Mouse (Mus musculus): ENCODE results near the gene Tom1l2.

Gene Tom1l2

DNA sequence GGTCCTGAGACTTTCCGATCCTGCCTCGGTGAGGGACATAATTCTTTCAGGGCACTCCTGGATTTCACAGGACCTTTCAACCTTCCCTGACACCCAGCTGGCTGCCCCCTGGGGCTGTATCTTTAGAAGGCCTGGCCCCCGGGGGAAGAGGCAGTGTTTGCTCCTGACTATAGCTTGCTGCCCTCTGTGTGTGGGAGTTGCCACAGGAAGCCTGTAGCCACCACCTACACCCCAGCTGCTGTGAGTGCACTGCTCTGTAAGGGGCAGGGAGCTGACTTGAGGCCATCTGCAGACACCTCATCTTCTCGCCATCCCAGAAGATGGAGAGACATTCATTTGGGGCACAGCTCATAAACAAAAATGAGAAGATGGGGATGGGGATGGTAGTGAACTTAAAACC, 120.8 kb downstream of the Tom1l2 start:
- peak; percentile 32 for DNase-seq (ENCODE audit: low spot score)

DNA sequence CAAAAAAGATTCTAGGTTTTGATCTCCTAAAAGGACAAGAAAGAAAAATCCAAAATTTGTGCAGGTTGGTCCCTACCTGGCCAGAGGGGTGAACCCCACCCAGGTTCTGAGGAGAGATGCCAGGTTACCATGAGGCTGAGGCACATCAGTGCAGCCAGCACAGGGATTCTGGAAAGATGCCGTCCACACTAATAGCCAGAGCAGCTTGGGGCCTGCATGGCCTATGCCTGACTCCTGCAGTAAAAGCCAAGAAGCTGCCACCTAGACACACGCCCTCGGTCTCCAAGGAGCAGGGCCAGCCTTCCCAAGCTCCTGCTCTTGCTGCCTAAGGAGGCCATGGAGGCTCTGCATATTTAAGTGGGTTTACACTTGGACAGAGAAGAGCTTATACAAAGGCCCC, 121.4 kb downstream of the Tom1l2 start:
- DNase-seq (ENCODE audit: low spot score), result no peak

DNA sequence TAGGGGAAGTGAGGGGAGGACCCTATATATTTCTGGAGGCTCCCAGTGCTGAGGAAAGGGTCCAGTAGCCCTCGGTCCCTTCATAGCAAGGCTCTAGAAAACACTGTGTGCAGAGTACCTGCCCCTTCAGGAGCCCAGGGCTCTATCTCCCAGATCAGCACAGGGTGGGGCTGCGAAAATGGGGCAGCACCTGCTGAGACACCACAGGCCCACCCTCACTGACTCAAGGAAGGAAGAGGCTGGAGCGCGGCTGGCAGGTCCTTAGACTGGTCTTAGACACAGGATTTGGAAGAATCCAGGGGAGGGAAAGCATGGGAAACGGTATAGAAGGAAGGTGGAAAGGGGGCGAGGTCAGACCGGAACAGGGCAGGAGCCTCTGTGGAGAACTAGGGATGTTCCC, 122.2 kb downstream of the Tom1l2 start:
- no peak for DNase-seq (ENCODE audit: low spot score)

DNA sequence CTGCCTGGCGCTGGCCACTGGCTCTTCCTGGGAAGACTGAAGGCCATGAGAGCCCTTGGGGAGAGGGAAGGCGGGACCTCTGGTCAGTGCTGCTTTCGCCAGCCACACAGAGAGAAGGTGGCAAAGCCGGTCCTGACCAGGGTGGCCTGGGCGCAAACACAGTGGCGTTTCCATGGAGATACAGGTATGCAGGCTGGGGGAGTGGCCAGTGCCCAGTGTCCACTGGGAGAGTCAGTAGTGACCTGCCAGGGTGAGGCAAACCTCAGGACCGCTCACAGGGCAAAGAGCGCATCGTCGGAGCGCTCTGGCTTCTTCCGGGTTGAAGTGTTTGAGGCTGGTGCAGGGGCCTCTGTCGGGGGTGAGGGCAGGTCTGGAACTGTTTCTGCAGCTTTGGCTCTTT, 122.9 kb downstream of the Tom1l2 start:
- no peak for DNase-seq (ENCODE audit: low spot score)

DNA sequence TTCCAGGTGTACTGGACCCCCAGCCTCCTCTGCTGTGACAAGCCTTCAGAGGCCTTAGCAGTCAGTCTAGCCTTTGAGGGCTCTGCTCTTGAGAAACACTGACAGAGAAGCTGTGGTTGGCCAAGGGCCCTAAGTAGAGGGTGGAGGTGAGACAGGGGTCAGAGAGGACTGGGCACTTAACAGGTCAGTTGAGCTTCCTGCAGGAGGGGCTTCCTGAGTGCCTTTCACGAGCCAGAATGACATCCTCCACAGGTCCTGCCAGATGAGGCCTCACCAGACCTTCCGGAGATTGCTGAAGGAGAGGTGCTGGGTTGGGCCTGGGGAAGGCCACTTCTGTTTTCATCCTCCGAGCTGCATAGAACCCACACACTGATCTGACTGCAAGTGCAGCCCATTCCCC, 124.2 kb downstream of the Tom1l2 start:
- no peak for DNase-seq (ENCODE audit: low spot score)

DNA sequence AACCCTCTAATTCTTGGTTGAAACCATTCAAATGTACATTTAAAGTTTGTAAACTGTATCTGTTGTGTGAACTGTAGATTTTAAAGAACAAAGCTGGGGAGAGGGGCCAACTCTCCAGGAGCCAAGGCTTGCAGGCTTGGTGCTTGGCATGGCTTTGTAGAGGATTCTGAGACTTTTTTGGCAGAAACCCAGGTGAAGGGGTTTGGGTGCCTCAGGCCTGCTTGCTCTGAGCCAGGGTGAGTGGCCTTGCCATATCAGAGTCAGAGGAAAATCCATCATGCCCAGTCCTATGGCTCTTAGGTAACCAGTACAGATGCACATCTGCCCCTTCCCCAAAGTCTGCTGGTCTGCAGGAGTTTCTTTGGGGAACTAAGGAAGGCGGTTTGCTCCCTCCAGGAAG, 126.8 kb downstream of the Tom1l2 start:
- no peak for DNase-seq (ENCODE audit: low spot score)

DNA sequence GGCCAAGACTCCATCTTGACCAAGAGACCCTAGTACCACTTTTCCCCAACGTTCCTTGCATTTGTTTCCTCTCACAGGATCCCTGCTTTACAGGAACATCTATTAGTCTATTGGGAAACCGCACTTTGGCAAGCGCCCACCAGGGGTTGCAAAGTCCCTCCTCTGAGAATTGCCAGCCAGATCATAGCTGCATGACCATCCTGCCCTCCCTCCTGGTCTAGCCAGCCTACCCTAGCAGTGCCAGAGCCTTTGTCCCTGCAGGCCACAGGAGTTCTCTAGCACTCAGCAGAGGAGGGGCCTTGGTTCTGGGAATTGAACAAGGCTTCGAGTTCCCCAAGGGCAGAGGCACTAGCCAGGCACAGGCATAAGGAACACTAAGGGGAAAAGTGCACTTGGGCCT, 128.0 kb downstream of the Tom1l2 start:
- no peak for DNase-seq (ENCODE audit: low spot score)

DNA sequence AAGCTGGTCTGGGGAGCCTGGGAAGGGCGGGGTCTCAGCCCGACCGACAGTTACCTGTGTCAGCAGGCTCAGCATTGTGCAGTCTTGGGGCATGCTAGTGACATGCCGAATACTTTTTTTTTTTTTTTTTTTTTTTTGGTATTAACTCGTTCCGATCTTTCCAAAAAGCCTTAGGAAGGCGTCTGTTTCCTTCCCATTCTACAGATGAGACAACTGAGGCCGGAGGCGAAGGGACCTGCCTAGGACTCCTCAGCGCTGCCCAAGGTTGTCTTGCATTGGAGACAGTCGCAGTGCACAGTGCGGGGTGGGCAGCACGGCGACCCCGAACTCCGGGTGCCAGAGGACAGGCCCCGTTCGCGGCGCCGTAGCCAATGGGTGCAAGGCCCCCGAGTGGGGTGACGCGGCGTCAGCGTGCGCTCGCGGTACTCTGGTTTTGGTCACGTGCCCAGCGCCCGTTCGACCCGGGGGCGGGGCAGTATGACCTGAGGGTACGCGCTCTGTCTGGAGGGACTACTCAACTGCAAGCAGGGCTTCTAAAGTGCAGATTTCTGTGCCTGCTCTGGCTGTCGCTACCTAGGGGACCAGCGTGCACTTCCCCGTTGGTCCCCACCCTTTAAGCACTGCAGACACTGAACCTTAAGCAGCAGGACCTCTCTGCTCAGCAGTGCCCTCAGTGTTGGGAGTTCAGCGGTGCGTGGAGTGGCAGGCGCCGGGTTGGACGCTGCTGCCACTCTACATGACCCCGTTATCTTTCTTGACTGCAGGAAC, 130.1 kb downstream of the Tom1l2 start, which contains the start of gene Srebf1:
TSS of gene Srebf1 (minus strand) at position 113 of the 768 bp plus-strand sequence.
- DNase-seq (ENCODE audit: low spot score), result peak; percentile 85

DNA sequence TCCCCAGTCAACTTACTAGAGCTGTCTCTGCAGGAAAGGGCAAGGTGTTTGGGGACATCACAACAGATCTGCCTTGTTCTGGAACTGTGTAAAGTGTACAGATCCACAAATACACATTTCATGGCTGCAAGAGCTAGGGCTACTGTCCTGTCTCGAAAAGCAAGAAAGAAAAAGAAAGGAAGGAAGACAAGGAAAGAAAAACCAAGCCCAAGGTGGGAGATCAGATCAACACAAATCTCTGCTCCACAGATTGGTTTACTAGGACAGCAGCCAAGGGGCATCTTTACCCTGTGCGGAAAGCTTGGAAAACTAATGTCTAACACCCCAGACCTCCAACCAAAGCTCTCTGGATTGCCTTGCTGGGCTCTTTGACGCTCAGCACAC, 130.6 kb downstream of the Tom1l2 start:
- DNase-seq (ENCODE audit: low spot score), result no peak

DNA sequence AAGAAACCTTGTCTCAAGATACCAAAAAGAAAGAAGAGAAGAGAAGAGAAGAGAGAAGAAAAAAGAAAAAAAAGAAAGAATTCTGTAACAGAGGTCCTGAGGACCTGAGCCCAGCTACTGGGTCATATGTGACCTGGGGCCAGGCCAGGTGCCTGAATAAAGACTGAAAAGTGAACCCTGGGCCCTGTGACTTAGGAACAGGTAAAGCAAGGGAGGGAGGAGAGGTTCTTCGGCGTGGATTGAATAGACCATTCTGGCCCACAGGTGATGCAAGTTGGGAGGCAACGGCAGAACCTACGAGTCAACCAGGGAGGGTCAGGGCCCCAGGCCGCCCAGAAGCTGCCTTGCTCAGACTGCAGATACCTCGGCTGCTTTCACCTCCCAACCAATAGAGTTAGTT, 131.3 kb downstream of the Tom1l2 start:
- no peak for DNase-seq (ENCODE audit: low spot score)

DNA sequence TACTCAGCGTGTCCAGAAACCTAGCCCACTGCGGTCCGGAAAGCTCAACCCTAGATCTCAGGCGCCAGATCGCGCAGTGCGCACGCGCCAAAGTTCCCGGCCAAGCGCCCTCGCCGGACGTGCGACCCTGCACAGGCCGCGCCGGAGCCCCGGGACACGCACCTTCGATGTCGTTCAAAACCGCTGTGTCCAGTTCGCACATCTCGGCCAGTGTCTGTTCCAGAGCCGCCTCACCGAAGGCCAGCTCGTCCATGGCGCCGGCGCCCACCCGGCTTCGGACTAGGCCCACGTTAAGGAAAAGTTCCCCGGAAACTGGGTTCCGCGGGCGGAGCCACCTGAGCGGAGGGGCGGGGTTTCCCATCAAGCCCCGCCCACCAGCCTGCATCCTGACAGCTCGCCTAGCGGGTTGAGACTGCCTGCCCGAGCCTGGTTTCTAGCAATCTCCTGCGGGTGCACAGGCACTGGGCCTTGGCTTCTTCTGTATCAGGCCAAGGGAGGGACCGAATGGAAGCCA, 132.4 kb downstream of the Tom1l2 start:
- DNase-seq (ENCODE audit: low spot score), result peak; percentile 90

DNA sequence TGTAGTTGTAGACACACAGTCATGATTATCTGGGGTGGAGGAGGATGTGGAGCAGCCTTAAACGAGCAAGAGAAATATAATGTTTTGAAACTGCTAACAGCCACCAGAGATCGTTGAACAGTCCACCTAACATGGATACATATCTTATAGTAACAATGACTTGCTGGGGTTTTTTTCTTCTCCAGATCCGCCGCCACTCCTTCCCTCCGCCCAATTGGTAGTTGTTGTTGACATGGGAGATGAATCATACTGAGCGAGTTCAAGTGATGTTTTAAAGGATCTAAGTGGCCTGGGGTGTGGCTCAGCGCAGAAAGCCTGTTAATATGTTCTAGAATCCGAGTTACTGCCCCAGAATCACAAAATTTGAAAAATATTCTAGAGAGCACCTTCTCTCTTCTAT, 133.1 kb downstream of the Tom1l2 start:
- peak; percentile 53 for DNase-seq (ENCODE audit: low spot score)

DNA sequence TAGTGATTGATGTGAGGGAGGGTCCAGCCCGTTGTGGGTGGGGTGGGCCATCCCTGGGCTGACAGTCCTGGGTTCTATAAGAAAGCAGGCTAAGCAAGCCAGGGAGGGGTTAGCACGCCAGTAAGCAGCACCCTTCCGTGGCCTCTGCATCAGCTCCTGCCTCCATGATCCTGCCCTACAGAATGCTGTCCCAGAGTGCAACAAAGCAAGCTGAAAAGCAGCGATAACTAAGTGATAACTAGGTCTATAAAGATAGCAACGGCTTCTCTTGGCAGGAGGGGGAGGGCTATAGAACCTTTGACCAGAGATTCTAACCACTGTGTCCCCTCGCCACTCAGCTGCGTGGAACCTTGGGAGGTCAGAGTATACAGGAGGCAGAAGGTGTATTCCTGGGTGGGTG, 135.2 kb downstream of the Tom1l2 start:
- DNase-seq (ENCODE audit: low spot score), result no peak

DNA sequence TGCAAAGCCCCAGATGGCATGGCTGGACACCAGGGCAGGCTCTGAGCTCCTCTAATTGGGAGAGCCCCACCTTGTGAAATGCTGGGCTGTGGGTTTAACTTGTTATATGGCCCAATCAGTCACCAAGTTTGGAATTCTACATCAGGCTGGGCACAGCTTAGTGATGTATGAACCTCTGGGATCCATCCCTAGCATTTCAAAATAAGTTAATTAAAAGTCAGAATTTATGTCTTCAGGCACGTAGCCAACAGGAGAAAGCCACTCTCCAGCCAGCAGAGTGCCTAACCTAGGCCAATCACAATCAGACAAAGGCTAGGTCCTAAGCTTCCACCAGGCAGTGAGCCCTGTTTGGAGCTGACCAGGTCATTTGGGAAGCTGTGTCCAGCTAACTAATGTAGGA, 136.0 kb downstream of the Tom1l2 start:
- no peak for DNase-seq (ENCODE audit: low spot score)

DNA sequence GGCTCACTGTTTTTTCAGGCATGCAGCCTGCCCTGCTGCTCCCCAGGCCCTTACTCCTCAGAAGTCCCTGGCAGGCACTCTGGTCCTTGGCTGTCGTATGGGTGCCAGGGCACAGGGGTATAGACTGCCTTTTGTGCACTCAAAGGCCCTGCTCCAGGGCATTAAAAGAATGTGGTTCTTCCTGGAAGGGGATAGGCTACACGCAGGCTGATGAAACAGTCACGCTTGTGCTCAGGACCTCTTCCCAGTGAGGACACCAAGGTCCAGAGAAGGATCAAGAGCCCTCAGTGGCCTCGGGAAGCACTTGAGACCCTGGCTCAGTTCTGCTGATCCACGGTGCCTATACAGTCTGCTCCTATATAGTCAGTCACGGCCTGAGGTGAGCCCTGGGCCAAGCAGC, 139.4 kb downstream of the Tom1l2 start:
- no peak for DNase-seq (ENCODE audit: low spot score)

DNA sequence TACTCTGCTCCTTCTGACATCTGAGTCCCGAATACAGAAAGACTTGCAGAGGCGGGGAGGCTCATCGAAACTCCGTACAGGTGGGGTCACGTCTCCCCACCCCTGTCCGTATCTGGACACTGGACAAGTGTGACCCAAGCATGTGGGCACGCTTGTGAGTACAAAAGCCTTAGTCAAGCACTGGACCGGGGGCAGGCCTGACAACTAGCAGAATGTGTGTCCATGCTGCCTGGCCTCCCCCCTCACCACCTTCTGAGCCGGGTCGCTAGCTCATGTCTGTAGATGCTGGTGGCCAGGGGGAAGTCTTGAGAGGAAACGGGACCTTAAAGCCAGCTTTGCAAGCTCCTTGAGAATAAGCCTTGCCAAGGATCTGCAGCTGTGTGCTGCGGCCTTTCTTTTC, 140.9 kb downstream of the Tom1l2 start:
- no peak for DNase-seq (ENCODE audit: low spot score)

DNA sequence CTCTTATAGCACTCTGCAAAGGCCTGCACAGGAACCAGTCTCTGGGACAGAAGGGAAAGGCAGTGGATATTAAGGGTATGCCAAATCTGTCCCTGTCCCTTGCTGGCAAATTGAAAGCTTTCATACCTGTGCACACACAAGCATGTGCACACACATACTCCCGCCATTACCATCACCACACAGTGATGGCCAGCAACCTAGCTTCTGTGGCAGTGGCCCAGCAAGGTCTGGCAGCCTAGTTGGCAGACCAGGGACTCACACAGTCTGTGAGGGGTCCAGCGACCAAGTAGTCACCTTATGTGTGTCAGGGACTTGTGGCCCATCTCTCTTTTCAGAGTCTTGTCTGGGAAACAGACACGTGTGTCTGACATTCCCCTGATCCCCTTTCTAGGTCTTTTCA, 141.6 kb downstream of the Tom1l2 start:
- DNase-seq (ENCODE audit: low spot score), result no peak

DNA sequence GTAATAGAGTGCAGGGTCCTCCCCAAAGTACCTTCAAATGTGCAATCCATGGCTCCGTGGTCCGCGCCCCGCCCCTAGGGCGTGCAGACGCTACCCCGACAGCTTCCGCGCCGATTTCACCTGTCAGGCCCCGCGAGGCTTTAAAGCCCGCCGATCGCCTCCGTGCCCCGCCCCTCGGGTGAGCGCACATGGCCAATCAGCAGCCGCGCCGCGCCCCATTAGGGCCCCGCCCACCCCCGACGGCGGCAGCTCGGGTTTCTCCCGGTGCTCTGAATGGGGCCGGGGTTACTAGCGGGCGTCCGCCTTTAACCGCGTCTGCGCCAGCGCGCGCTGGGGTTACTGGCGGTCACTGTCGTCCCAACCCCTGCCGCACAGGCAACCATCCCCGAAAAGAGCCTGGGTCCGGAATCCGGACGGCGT, 142.4 kb downstream of the Tom1l2 start:
- DNase-seq (ENCODE audit: low spot score), result peak; percentile 97

DNA sequence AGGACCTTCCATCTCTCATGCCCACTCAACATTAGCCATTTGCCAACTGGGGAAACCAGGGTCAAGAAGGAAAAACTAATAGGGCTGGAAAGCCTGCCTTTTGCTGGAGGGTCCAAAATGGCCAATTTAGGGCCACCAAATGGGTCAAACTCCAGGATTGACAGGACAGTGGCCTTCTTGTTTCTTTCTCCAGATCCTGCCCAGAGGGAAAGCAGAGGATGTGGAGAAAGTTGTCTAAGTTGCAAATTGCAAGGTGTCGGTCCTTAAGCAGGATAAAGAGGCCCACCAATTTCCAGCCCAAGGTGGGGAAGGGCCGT, 142.8 kb downstream of the Tom1l2 start:
- no peak for DNase-seq (ENCODE audit: low spot score)

DNA sequence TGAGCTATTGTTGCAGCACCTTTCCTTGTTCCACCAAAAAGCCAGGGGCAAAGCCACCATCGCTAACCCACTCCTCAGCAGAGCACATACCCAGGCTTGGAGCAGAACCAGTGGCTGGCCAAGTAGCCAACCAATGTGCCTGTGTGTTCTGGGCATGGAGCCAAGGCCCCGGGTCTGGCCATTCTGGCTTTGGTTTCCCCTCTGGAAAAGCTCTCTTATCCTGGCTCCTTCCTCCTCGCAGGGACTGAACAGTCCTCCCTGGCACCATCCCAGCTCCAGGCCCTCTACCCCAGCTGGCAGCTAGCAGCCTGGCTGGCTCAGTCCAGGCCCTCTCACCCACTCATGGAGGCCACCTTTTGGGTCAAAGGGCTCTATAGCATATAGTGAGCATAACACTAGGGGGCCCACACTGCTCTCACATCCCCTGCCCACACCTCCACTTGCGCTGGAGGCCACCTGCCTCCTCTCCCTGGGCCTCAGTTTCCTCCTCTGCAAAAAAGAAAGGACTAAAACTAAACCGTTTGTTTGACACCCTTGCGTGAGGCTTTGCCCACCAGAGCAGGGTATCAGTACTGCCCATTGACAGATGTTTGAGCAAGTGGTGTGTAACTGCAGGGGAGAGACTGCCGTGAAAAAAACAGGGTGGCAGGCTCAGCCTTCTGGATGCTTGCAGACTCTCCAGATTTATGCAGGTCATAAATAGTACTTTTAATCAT, 143.3 kb downstream of the Tom1l2 start:
- no peak for DNase-seq (ENCODE audit: low spot score)

DNA sequence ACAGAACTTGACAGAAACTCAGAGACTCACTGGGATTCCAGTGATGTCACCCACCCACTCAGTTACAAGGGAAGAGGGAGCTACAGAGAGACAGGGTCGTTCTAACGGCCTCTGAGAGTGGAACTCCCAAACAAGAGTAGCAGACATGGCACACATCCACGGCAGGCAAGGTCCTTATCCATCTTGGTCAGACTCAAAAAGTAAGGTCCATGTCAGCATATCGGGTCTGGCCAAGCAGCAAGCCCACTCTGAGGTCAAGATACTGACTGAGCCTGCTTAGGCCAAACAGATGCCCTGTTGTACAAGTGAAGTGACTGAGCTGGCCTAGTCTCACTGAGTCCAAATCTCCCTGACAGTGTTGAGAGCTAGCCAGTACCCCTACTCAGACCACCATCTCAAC, 144.0 kb downstream of the Tom1l2 start:
- DNase-seq (ENCODE audit: low spot score), result no peak

DNA sequence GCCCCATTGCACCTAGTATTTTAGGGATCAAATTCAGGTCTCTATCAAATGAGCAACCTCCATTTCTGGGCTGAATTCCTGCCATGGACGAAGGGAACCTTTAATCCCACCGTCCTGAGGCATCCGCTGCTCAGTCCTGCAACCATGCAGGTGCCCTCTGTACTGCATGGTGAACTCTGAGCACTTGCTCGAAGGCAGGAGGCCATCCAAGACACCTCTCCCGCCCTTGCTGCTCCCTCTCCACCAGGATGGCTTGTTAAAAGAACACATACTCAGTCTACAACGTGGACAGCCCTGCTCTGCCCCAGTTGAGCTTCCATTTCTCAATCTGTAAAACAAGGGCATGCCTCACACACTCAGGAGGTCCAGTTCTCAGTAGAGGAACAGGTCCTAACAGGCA, 144.5 kb downstream of the Tom1l2 start:
- DNase-seq (ENCODE audit: low spot score), result no peak

DNA sequence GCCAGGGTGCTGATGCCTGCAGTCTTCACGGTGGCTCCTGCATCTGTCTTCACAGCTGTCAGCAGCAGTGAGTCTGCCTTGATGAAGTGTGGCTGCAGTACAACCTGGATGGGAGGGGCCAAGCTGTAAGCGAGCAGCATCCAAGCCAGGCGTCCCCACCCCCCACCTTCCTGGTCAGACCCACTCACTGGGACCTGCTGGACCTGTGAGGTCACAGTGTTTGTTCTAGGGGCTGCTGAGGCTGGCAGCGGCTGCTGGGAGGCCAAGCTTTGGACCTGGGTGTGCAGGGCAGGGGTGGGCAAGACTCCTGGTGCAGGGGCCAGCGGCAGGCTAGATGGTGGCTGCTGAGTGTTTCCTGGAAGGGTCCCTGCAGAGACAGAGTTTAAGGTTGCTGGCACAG, 146.5 kb downstream of the Tom1l2 start:
- DNase-seq (ENCODE audit: low spot score), result no peak

DNA sequence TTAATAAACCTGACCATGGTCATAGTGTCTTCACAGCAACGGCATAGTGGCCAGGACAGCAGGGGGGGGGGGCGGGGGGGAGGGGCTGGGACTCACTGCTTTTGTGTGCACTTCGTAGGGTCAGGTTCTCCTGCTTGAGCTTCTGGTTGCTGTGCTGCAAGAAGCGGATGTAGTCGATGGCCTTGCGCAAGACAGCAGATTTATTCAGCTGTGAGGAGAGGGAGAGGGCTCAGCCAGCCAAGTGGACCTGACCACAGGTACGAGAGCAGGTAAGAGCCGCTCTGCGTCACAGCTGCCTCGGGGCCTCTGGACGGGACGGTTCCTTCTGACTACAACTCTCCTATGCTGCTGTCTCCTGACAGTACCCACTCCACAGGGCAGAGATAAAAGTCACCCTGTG, 147.7 kb downstream of the Tom1l2 start:
- no peak for DNase-seq (ENCODE audit: low spot score)
